Mouse (Mus musculus) neural tube, embryonic 10.5 days (tissue): ENCODE measurements around the gene Tfe3.
"Not testable (repeated sequence)": the region's sequence is repeated elsewhere in the genome, so short reads cannot be mapped to it uniquely, and the experiment has no call there.

ENCODE experiments used
- DNase-seq: peaks from one replicate; pipeline ENCODE4 v3.0.0-alpha.2; 2017; ENCODE audit warnings: low spot score; ENCODE audit errors: extremely low spot score

The Tfe3 gene

GRCm38 (mm10) chrX:7750432-7751116, 11.8 kb upstream of the Tfe3 start, which contains the start of gene Ccdc120:
Gene Ccdc120 (minus strand): TSS chrX:7750905.
- DNase-seq, result peak; percentile 77

GRCm38 (mm10) chrX:7753627-7754026, 8.7 kb upstream of the Tfe3 start:
- DNase-seq, result not testable (repeated sequence)

- DNase-seq, result no peak
These were observed 499 bp downstream of the Tfe3 start for GRCm38 (mm10) chrX:7762921-7763197.

GRCm38 (mm10) chrX:7763631-7764393, 1.5 kb downstream of the Tfe3 start:
- peak; percentile 27 for DNase-seq

- no peak for DNase-seq
These were observed 2.4 kb downstream of the Tfe3 start for GRCm38 (mm10) chrX:7764657-7765280.

- no peak for DNase-seq
These were observed 2.9 kb downstream of the Tfe3 start for GRCm38 (mm10) chrX:7765281-7765670.

GRCm38 (mm10) chrX:7765764-7766163, 3.4 kb downstream of the Tfe3 start:
- peak; percentile 23 for DNase-seq

- DNase-seq, result no peak
These were observed 7.1 kb downstream of the Tfe3 start for GRCm38 (mm10) chrX:7769302-7770017.

GRCm38 (mm10) chrX:7772766-7773165, 10.4 kb downstream of the Tfe3 start:
- no peak for DNase-seq

GRCm38 (mm10) chrX:7775501-7776205, 13.3 kb downstream of the Tfe3 start:
- DNase-seq, result no peak

- peak; percentile 47 for DNase-seq
These were observed 14.1 kb downstream of the Tfe3 start for GRCm38 (mm10) chrX:7776329-7777082.

- no peak for DNase-seq
These were observed 16.3 kb downstream of the Tfe3 start for GRCm38 (mm10) chrX:7778450-7779244.

GRCm38 (mm10) chrX:7779294-7779693, 16.9 kb downstream of the Tfe3 start:
- DNase-seq, result no peak

GRCm38 (mm10) chrX:7782603-7783092, 20.3 kb downstream of the Tfe3 start:
- no peak for DNase-seq

- DNase-seq, result peak; percentile 47
These were observed 27.3 kb downstream of the Tfe3 start, which contains the start of gene Gripap1 for GRCm38 (mm10) chrX:7789542-7790136. Gene Gripap1 (plus strand): TSS chrX:7789765.

GRCm38 (mm10) chrX:7790309-7790708, 27.9 kb downstream of the Tfe3 start:
- DNase-seq, result no peak

- DNase-seq, result no peak
These were observed 31.0 kb downstream of the Tfe3 start for GRCm38 (mm10) chrX:7793361-7793760.

- peak; percentile 23 for DNase-seq
These were observed 32.7 kb downstream of the Tfe3 start for GRCm38 (mm10) chrX:7795016-7795415.

GRCm38 (mm10) chrX:7797327-7797726, 35.0 kb downstream of the Tfe3 start:
- no peak for DNase-seq
